Mouse (Mus musculus) embryonic facial prominence, embryonic 14.5 days (tissue): Measurements from ENCODE around the gene Wdr5b. TPM values are rescaled to one million over a fixed set of nuclear protein-coding genes. Genes with fewer than 3 reads are reported as not detected.

Experiments
- ATAC-seq: fragments of 200-750 bp; cut with Nextera tagmentation; 2 replicates; pipeline ENCODE4 v1.8.0; 2017; ENCODE audit warnings: low read depth, moderate number of reproducible peaks, moderate TSS enrichment
- DNase-seq: peaks from one replicate; pipeline ENCODE4 v3.0.0-alpha.2; 2015; ENCODE audit warnings: low spot score
- H3K27ac ChIP-seq: fragments of 300-500 bp; sonication (generic); replicated peaks from 2 replicates; pipeline ENCODE4 v1.5.1; 2014; ENCODE audit warnings: low read depth, mild to moderate bottlenecking, low read length, moderate library complexity
- H3K27me3 ChIP-seq: fragments of 300-500 bp; sonication (generic); replicated peaks from 2 replicates; pipeline ENCODE4 v1.6.1; 2014; ENCODE audit warnings: low read length; ENCODE audit not compliant: control insufficient read depth, insufficient read depth
- H3K36me3 ChIP-seq: fragments of 300-500 bp; sonication (generic); 2 replicates; pipeline ENCODE4 v1.6.1; 2014; ENCODE audit warnings: low read length, mixed read lengths; ENCODE audit not compliant: control insufficient read depth, insufficient read depth
- H3K4me1 ChIP-seq: fragments of 300-500 bp; sonication (generic); 2 replicates; pipeline ENCODE4 v1.6.1; 2014; ENCODE audit warnings: antibody characterized with exemption, low read length; ENCODE audit not compliant: control insufficient read depth, insufficient read depth
- H3K4me2 ChIP-seq: fragments of 300-500 bp; sonication (generic); 2 replicates; pipeline ENCODE4 v1.6.1; 2014; ENCODE audit warnings: low read depth, mild to moderate bottlenecking, low read length, moderate library complexity, mixed read lengths
- H3K4me3 ChIP-seq: fragments of 300-500 bp; sonication (generic); 2 replicates; pipeline ENCODE4 v1.5.1; 2014; ENCODE audit warnings: low read depth, mild to moderate bottlenecking, low read length
- H3K9ac ChIP-seq: fragments of 300-500 bp; sonication (generic); 2 replicates; pipeline ENCODE4 v1.6.1; 2014; ENCODE audit warnings: low read depth, mild to moderate bottlenecking, low read length, moderate library complexity, mixed read lengths
- H3K9me3 ChIP-seq: fragments of 300-500 bp; sonication (generic); 2 replicates; pipeline ENCODE4 v1.6.1; 2016; ENCODE audit warnings: low read length; ENCODE audit not compliant: control insufficient read depth
- WGBS: fragments of 180-500 bp; shearing (Covaris S2); extraction: QIAGEN DNeasy Blood & Tissue Kit; methylation state at CpG from one replicate; pipeline ENCODE4 v1.1.7; 2014; 5-methylcytosine and 5-hydroxymethylcytosine counted together
- polyA plus RNA-seq: library from polyadenylated mRNA; unstranded; fragments of >200 nt; fragmentation: Nextera tagmentation; extraction: Ambion mirVana; gene quantifications from 2 replicates; pipeline ENCODE4 v1.2.1, GENCODE M21; 2014

The Wdr5b gene
- polyA plus RNA-seq, 1 experiment from 2014 or later: 9.7 TPM

DNA sequence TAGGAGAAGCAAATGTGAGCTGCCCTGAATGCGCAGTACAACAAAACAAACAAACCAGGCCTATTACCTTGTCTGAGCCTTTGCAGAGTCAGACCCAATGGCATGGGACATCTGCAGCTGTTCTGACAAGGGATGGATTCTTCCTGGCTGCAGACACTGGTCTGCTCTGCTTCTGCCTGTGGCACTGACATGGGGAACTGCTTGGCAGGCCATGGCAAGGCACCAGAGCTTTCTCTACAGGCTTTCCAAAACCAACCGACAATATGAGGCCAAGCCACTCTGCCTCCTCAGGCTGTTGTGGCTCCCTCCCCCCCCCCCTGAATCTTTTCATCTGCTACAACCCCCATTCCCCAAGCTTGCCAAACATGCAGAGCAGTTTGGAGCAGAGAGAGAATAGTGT, 22.3 kb downstream of the Wdr5b start:
- Histone ChIP-seq H3K27me3 (no peaks in the 10 kb centered on the region), H3K9me3 (no peaks in the 10 kb centered on the region), H3K4me3 (no peak overlapping the region), H3K4me2 (no peak overlapping the region), H3K9ac (no peak overlapping the region), H3K36me3 (0 out of 2 replicates have a peak, but pooled peaks cover 12% of the 10 kb centered on the region), H3K27ac (no peak overlapping the region), H3K4me1 (no peaks in the 10 kb centered on the region)
- 66% methylated on average over 2 of the region's 2 CpGs for WGBS
- no peak for ATAC-seq
- no peak for DNase-seq

- ATAC-seq (no peak), DNase-seq (no peak)
- no peak overlapping the region for H3K4me2 ChIP-seq
- H3K9me3 ChIP-seq: no peaks in the 10 kb centered on the region
- no peak overlapping the region for H3K9ac ChIP-seq
- peaks cover 9% of the 10 kb centered on the region for H3K4me1 ChIP-seq
- no peaks in the 10 kb centered on the region for H3K27me3 ChIP-seq
- H3K27ac ChIP-seq: no peak overlapping the region
- H3K4me3 ChIP-seq: no peak overlapping the region
- 83% methylated on average over 5 of the region's 5 CpGs for WGBS
- H3K36me3 ChIP-seq: peaks cover 17% of the 10 kb centered on the region; the same call in 1 of the 2 replicates
Measured at GRCm38 (mm10) chr16:36064904-36065303, 23.9 kb downstream of the Wdr5b start.

DNA sequence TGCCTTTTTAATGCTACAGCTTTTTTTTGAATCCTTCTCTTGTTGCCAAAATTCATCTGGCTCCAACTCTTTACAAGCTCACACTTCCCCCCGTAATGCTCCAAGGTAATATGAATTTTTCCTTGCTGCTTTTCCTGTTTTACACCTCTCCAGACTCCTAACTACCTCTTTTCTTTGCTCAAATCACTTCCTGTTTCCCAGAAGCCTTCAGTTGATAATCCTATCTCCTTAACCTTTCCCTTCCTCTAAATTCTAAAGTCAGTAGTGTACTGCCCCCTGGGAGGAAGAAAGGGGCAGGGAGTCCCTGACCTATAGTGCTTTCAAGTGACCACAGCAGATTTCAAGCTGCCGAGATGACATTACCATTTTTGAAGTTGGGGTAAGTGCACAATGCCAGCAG, 26.7 kb downstream of the Wdr5b start:
- H3K4me1 ChIP-seq: peaks cover 11% of the 10 kb centered on the region
- 59% methylated on average over 2 of the region's 2 CpGs for WGBS
- DNase-seq: no peak
- no peak overlapping the region for H3K4me2 ChIP-seq
- H3K36me3 ChIP-seq: peaks cover 17% of the 10 kb centered on the region; the same call in 1 of the 2 replicates
- no peaks in the 10 kb centered on the region for H3K9me3 ChIP-seq
- H3K9ac ChIP-seq: no peak overlapping the region
- H3K4me3 ChIP-seq: no peak overlapping the region
- no peaks in the 10 kb centered on the region for H3K27me3 ChIP-seq
- H3K27ac ChIP-seq: no peak overlapping the region
- ATAC-seq: no peak

- Histone ChIP-seq H3K4me1 (peaks cover 11% of the 10 kb centered on the region), H3K9ac (no peak overlapping the region), H3K9me3 (no peaks in the 10 kb centered on the region), H3K27me3 (no peaks in the 10 kb centered on the region), H3K4me3 (no peak overlapping the region), H3K36me3 (peaks cover 17% of the 10 kb centered on the region; the same call in 1 of the 2 replicates), H3K4me2 (peak overlapping the region; percentile 3; the same call in 1 of the 2 replicates), H3K27ac (no peak overlapping the region)
- DNase-seq (no peak), ATAC-seq (no peak)
- 64% methylated on average over 3 of the region's 3 CpGs for WGBS
Measured at GRCm38 (mm10) chr16:36068356-36068755, 27.4 kb downstream of the Wdr5b start.

- Histone ChIP-seq H3K27me3 (no peaks in the 10 kb centered on the region), H3K36me3 (peaks cover 17% of the 10 kb centered on the region; the same call in 1 of the 2 replicates), H3K27ac (no peak overlapping the region), H3K4me3 (peak overlapping the region; percentile 85), H3K4me1 (peaks cover 11% of the 10 kb centered on the region), H3K4me2 (peak overlapping the region; percentile 82), H3K9ac (peak overlapping the region; percentile 92), H3K9me3 (no peaks in the 10 kb centered on the region)
- peak; percentile 33 for DNase-seq
- 29% methylated on average over 9 of the region's 9 CpGs for WGBS
- no peak for ATAC-seq
Measured at GRCm38 (mm10) chr16:36069819-36070575, 29.0 kb downstream of the Wdr5b start.

GRCm38 (mm10) chr16:36071071-36071449, 30.1 kb downstream of the Wdr5b start:
- Histone ChIP-seq H3K36me3 (peaks cover 17% of the 10 kb centered on the region; the same call in 1 of the 2 replicates), H3K4me3 (peak overlapping the region; percentile 85), H3K27ac (peak overlapping the region; percentile 100), H3K9me3 (no peaks in the 10 kb centered on the region), H3K9ac (peak overlapping the region; percentile 92), H3K4me1 (peaks cover 11% of the 10 kb centered on the region), H3K4me2 (peak overlapping the region; percentile 82), H3K27me3 (no peaks in the 10 kb centered on the region)
- 0% methylated on average over 12 of the region's 16 CpGs for WGBS
- ATAC-seq (no peak), DNase-seq (no peak)

DNA sequence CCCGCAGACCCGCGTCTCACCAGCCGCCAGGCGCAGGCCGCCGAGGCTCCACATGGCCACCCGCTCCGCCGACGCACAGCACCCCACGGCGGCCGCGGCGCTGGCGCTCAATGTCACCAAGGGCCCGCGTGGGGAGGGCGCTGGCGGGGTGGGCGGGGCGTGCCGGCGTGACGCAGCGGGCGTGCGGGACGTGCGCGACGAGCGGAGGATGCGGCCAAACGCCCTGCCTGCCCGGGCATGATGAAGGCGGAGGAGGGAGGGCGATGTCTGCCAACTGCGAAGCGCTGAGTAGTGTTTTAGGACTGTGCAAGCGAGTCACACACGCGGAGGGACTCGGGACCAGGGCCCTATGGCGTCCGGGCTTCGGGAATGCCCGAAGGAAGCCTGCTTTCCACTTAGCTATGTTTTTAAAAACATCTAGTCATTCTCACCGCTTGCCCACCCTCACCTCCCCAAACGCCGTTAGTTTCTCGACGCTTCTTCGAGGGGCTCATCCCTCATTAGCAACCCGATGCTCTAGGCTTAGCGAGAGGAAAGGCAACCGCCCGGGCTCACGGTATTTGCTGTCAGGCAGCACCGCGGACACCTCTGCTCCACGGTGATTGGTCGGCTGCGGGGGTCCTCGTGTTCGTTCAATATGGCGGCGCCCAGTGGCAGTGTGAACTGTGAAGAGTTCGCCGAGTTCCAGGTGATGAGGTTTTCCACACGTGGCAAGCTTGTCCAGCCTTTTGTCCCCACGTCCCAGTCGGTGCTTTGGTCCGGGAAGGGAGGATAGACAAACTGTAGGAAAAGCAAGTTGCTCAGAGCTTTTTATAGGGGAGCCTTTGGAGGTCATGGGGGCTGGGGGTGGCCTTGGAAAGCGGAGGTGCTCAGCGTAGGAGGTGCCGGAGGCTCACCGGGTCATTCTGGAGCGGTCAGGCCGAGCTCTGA, 30.7 kb downstream of the Wdr5b start, which contains the start of the genes Fam162a and Ccdc58:
Gene Fam162a (minus strand): TSS at position 145 of the 930 bp plus-strand sequence.
Gene Ccdc58 (plus strand): TSS at position 236 of the 930 bp plus-strand sequence.
- peak within 1 kb of the TSS; percentile 82 for H3K4me2 ChIP-seq
- no peaks in the 10 kb centered on the region for H3K27me3 ChIP-seq
- DNase-seq (peak; percentile 94), ATAC-seq (peak; percentile 97)
- peak within 1 kb of the TSS; percentile 92 for H3K9ac ChIP-seq
- WGBS: under 1% methylated on average over 50 of the region's 81 CpGs
- peak within 1 kb of the TSS; percentile 85 for H3K4me3 ChIP-seq
- H3K9me3 ChIP-seq: no peaks in the 10 kb centered on the region
- H3K36me3 ChIP-seq: peaks cover 17% of the 10 kb centered on the region; the same call in 1 of the 2 replicates
- peak within 1 kb of the TSS; percentile 100 for H3K27ac ChIP-seq
- peaks cover 11% of the 10 kb centered on the region for H3K4me1 ChIP-seq

DNA sequence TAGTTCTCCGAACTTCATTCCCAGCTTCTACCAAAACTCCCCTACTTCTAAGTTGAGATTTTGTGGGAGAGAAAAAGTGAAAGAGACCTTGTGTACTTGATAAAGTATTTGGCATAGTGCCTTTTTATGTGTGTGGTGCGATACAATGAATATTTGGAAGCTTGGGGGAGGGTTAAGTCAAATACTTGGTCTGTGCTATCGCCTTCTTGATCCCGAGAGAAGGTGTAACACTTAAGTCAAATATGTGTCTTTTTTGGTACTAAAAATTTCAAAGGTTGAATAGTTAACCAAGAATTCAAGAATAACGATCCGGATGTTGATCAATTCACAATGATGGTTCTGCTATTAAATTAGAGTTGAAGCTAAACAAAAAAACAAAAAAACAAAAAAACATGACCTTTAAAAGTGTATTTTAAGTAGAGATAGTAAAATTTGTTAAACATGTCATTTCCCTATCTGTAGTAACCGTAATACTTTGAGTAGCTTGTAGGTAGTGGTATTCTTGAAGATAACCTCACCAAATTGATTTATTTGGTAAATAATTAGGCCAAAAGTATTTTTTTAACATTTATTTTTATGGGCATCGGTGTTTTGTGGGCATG, 31.5 kb downstream of the Wdr5b start:
- H3K27ac ChIP-seq: peak overlapping the region; percentile 100
- ATAC-seq (no peak), DNase-seq (no peak)
- H3K4me2 ChIP-seq: peak overlapping the region; percentile 82
- H3K9ac ChIP-seq: peak overlapping the region; percentile 92
- peak overlapping the region; percentile 85 for H3K4me3 ChIP-seq
- H3K36me3 ChIP-seq: peaks cover 11% of the 10 kb centered on the region; the same call in 1 of the 2 replicates
- WGBS: 29% methylated on average over 8 of the region's 8 CpGs
- H3K9me3 ChIP-seq: no peaks in the 10 kb centered on the region
- no peaks in the 10 kb centered on the region for H3K27me3 ChIP-seq
- H3K4me1 ChIP-seq: peaks cover 11% of the 10 kb centered on the region
